Mouse (Mus musculus): ENCODE data around the gene Lrrn3. TPM values are rescaled to one million over a fixed set of nuclear protein-coding genes. Genes with fewer than 3 reads are reported as not detected.

Gene Lrrn3
- polyA plus RNA-seq, 1 experiment: 0.33 TPM

GRCm38 (mm10) chr12:41500049-41500820 is 14.0 kb upstream of the Lrrn3 start:
- Histone ChIP-seq H3K27me3 (replicated peaks; ENCODE audit: control insufficient read depth, insufficient read depth, low read length) (no peaks in the 10 kb centered on the region), H3K4me3 (ENCODE audit: insufficient read depth, low read depth, low read length) (no peak overlapping the region), H3K27ac (ENCODE audit: insufficient read depth, low read depth, low read length) (no peak overlapping the region), H3K4me1 (ENCODE audit: control insufficient read depth, insufficient read depth, low read length) (no peaks in the 10 kb centered on the region), H3K36me3 (ENCODE audit: control insufficient read depth, insufficient read depth, low read length) (no peaks in the 10 kb centered on the region)
- WGBS: 77% methylated on average over 9 of the region's 9 CpGs
- TF ChIP-seq CTCF (conservative IDR thresholded peaks at IDR 0.05; ENCODE audit: insufficient read depth, insufficient read length, low read depth, low read length) (no peak), POLR2A (IDR thresholded peaks at IDR 0.05; ENCODE audit: low read depth, low read length) (no peak)
- DNase-seq: no peak

DNA sequence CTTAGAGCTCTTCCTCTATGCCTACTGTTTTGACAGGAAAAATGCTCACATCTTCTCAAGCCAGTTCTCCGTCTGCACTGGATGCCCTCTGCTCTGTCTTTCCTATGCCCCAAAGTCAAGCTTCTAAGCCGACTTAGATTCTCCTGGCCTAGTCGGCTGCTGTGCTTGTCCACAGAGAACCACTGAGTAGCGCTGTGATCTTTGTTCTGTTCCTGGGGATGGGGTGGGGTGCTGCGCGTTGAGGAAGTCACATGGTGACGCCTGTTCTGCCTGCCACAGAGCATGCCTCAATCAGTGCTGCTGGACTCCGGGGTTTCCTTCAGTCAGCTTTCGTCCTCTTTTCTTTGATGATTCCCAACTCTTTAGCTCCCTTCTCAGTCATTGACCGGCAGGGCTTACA is 8.4 kb upstream of the Lrrn3 start:
- no peaks in the 10 kb centered on the region for H3K4me1 ChIP-seq (ENCODE audit: control insufficient read depth, insufficient read depth, low read length)
- WGBS: 58% methylated on average over 10 of the region's 10 CpGs
- H3K36me3 ChIP-seq (ENCODE audit: control insufficient read depth, insufficient read depth, low read length): no peaks in the 10 kb centered on the region
- H3K27me3 ChIP-seq (replicated peaks; ENCODE audit: control insufficient read depth, insufficient read depth, low read length): no peaks in the 10 kb centered on the region
- TF ChIP-seq POLR2A (IDR thresholded peaks at IDR 0.05; ENCODE audit: low read depth, low read length) (no peak), CTCF (conservative IDR thresholded peaks at IDR 0.05; ENCODE audit: insufficient read depth, insufficient read length, low read depth, low read length) (no peak)
- DNase-seq: no peak
- no peak overlapping the region for H3K27ac ChIP-seq (ENCODE audit: insufficient read depth, low read depth, low read length)
- H3K4me3 ChIP-seq (ENCODE audit: insufficient read depth, low read depth, low read length): no peak overlapping the region

DNA sequence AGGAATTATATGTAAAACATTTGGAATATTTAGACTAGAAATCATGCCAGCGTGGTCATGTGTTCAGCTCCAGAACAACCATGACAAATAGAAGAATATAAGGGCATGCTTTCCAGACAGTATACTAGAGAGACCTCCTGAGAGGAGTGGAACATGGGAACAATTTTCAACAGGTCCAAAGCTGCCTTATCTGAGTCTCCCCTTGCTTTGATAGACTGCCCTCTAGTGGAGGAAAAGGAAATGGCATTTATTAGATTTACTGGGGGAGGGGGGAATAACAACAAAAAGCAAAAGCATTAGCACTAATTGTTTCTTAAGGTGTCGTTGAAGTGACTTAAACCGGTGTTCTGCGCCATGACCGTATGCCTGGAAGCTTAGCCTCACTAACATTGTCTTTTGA is 774 bp upstream of the Lrrn3 start:
- peak; percentile 42 for DNase-seq
- TF ChIP-seq POLR2A (IDR thresholded peaks at IDR 0.05; ENCODE audit: low read depth, low read length) (no peak), CTCF (conservative IDR thresholded peaks at IDR 0.05; ENCODE audit: insufficient read depth, insufficient read length, low read depth, low read length) (peak; percentile 24; the same call in 1 of the 2 replicates)

GRCm38 (mm10) chr12:41485512-41486215 is 567 bp downstream of the Lrrn3 start:
- Histone ChIP-seq H3K27ac (ENCODE audit: insufficient read depth, low read depth, low read length) (no peak overlapping the region), H3K4me1 (ENCODE audit: control insufficient read depth, insufficient read depth, low read length) (no peaks in the 10 kb centered on the region; the same call in 1 of the 2 replicates), H3K27me3 (replicated peaks; ENCODE audit: control insufficient read depth, insufficient read depth, low read length) (peaks cover 3% of the 10 kb centered on the region), H3K36me3 (ENCODE audit: control insufficient read depth, insufficient read depth, low read length) (no peaks in the 10 kb centered on the region), H3K4me3 (ENCODE audit: insufficient read depth, low read depth, low read length) (peak overlapping the region; percentile 46)
- WGBS: 6% methylated on average over 12 of the region's 12 CpGs
- no peak for TF ChIP-seq POLR2A (IDR thresholded peaks at IDR 0.05; ENCODE audit: low read depth, low read length)
- TF ChIP-seq CTCF (conservative IDR thresholded peaks at IDR 0.05; ENCODE audit: insufficient read depth, insufficient read length, low read depth, low read length): no peak
- peak; percentile 43 for DNase-seq

More for the DNA sequence above, 774 bp upstream of the Lrrn3 start:
- Histone ChIP-seq H3K36me3 (ENCODE audit: control insufficient read depth, insufficient read depth, low read length) (no peaks in the 10 kb centered on the region), H3K27me3 (replicated peaks; ENCODE audit: control insufficient read depth, insufficient read depth, low read length) (peaks cover 3% of the 10 kb centered on the region), H3K4me3 (ENCODE audit: insufficient read depth, low read depth, low read length) (no peak overlapping the region), H3K4me1 (ENCODE audit: control insufficient read depth, insufficient read depth, low read length) (no peaks in the 10 kb centered on the region; the same call in 1 of the 2 replicates), H3K27ac (ENCODE audit: insufficient read depth, low read depth, low read length) (no peak overlapping the region)
- 29% methylated on average over 5 of the region's 5 CpGs for WGBS

DNA sequence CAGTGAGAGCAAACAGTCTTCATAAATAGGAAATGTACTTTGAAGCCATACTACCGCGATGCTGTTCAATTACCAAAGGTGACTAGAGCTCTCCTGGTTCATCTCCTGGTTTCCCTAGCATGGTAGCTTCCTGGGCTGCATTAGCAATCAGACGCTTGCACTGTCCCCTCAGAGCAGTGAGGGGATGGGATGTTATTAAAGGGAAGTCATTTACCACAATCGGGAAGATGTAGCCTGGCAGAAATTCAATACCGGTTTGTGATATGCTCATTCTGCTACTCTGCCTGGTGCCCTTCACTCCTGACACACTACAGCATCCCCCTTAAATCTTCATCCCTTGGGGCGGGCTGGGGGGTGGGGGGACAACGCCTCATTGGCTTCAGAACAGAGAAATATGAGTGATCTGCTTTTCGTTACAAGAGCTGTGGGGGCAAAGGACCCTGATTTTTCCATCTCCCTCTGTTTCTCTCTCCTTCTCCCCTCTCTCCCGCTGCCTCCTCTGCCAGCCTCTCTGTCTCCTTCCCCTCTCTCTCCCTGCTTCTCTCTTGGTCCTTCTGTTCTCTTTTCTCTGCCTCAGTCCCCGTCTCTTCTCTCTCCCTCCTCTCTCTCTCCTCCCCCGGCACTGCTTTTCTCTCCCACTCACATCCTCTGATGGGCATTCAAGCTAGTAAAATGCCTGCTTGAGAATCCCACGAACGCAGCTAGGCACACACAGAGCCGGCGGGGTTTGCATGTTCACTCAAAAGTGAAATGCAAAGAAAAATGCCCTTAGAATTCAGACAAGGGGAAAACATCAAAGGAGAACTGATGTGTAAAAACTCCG is 1.3 kb downstream of the Lrrn3 start:
- H3K4me1 ChIP-seq (ENCODE audit: control insufficient read depth, insufficient read depth, low read length): no peaks in the 10 kb centered on the region; the same call in 1 of the 2 replicates
- TF ChIP-seq POLR2A (IDR thresholded peaks at IDR 0.05; ENCODE audit: low read depth, low read length) (no peak), CTCF (conservative IDR thresholded peaks at IDR 0.05; ENCODE audit: insufficient read depth, insufficient read length, low read depth, low read length) (no peak)
- H3K36me3 ChIP-seq (ENCODE audit: control insufficient read depth, insufficient read depth, low read length): no peaks in the 10 kb centered on the region
- DNase-seq: no peak
- H3K4me3 ChIP-seq (ENCODE audit: insufficient read depth, low read depth, low read length): peak overlapping the region; percentile 13
- WGBS: 6% methylated on average over 16 of the region's 16 CpGs
- H3K27me3 ChIP-seq (replicated peaks; ENCODE audit: control insufficient read depth, insufficient read depth, low read length): peaks cover 3% of the 10 kb centered on the region
- H3K27ac ChIP-seq (ENCODE audit: insufficient read depth, low read depth, low read length): no peak overlapping the region

- H3K4me1 ChIP-seq (ENCODE audit: control insufficient read depth, insufficient read depth, low read length): no peaks in the 10 kb centered on the region; the same call in 1 of the 2 replicates
- 11% methylated on average over 23 of the region's 23 CpGs for WGBS
- DNase-seq: no peak
These were observed 2.4 kb downstream of the Lrrn3 start for GRCm38 (mm10) chr12:41483593-41484451.

More at GRCm38 (mm10) chr12:41483593-41484451, 2.4 kb downstream of the Lrrn3 start:
- no peak for TF ChIP-seq CTCF (conservative IDR thresholded peaks at IDR 0.05; ENCODE audit: insufficient read depth, insufficient read length, low read depth, low read length)
- TF ChIP-seq POLR2A (IDR thresholded peaks at IDR 0.05; ENCODE audit: low read depth, low read length): no peak
- Histone ChIP-seq H3K27me3 (replicated peaks; ENCODE audit: control insufficient read depth, insufficient read depth, low read length) (peaks cover 3% of the 10 kb centered on the region), H3K4me3 (ENCODE audit: insufficient read depth, low read depth, low read length) (peak overlapping the region; percentile 38), H3K27ac (ENCODE audit: insufficient read depth, low read depth, low read length) (no peak overlapping the region), H3K36me3 (ENCODE audit: control insufficient read depth, insufficient read depth, low read length) (no peaks in the 10 kb centered on the region)

All from kidney, adult 2 months (tissue).